Mouse (Mus musculus): ENCODE measurements around the gene Hbb-bh1. TPM values are rescaled to one million over a fixed set of nuclear protein-coding genes. Genes with fewer than 3 reads are reported as not detected.
"Not testable (repeated sequence)": the region's sequence is repeated elsewhere in the genome, so short reads cannot be mapped to it uniquely, and the experiment has no call there.

Gene Hbb-bh1
- polyA plus RNA-seq, 1 experiment from 2014 or later, result 2.2 TPM

DNA sequence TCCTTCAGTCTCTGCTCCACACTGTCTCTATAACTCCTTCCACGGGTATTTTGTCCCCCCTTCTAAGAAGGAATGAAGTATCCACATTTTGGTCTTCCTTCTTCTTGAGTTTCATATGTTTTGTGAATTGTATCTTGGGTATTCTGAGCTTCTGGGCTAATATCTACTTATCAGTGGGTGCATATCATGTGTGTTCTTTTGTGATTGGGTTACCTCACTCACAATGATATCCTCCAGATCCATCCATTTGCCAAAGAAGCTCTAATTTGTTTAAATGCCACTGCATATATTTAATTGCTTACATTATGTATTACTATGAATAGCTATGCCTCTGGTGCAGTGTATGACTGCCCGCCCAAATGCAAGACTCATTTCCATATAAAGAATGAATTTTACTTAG, 34.8 kb downstream of the Hbb-bh1 start:
- not testable (repeated sequence) for H3K9ac ChIP-seq (ENCODE audit: low read length); ATAC-seq (ENCODE audit: low read depth); H3K27me3 ChIP-seq (ENCODE audit: control insufficient read depth, insufficient read depth, low read depth, low read length); H3K4me1 ChIP-seq (replicated peaks; ENCODE audit: control insufficient read depth, insufficient read depth, low read length); H3K36me3 ChIP-seq (ENCODE audit: control insufficient read depth, insufficient read depth, low read length); H3K4me2 ChIP-seq (ENCODE audit: low read depth, low read length); H3K4me3 ChIP-seq (ENCODE audit: low read length); H3K9me3 ChIP-seq (ENCODE audit: control insufficient read depth, low read length); H3K27ac ChIP-seq (ENCODE audit: low read length)
- 44% methylated on average over 2 of the region's 2 CpGs for WGBS

DNA sequence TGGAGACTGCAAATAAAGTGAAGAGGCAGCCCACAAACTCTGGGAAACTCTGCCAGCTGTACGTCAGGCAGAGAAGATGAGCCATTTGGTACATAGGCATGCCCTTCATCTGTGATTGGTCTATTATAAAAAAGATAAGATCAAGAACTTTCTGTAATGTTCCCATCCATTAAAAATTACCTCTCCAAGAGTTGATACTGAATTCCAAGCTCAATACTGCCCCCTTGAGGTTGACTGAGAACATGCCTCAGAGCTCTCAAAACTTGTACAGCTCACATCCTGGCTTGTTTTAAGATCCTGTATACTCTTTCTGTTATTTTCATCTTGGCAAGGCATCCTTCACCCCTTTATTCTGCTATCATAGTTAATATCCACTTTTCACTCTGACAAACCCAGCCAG, 36.1 kb downstream of the Hbb-bh1 start:
- Histone ChIP-seq H3K4me1 (replicated peaks; ENCODE audit: control insufficient read depth, insufficient read depth, low read length) (no peaks in the 10 kb centered on the region), H3K27ac (ENCODE audit: low read length) (no peak overlapping the region), H3K36me3 (ENCODE audit: control insufficient read depth, insufficient read depth, low read length) (no peaks in the 10 kb centered on the region), H3K9ac (ENCODE audit: low read length) (no peak overlapping the region), H3K9me3 (ENCODE audit: control insufficient read depth, low read length) (no peaks in the 10 kb centered on the region), H3K27me3 (ENCODE audit: control insufficient read depth, insufficient read depth, low read depth, low read length) (no peaks in the 10 kb centered on the region), H3K4me3 (ENCODE audit: low read length) (no peak overlapping the region), H3K4me2 (ENCODE audit: low read depth, low read length) (no peak overlapping the region)
- WGBS, result 50% methylated on average over 1 of the region's 1 CpGs
- ATAC-seq (ENCODE audit: low read depth), result no peak

DNA sequence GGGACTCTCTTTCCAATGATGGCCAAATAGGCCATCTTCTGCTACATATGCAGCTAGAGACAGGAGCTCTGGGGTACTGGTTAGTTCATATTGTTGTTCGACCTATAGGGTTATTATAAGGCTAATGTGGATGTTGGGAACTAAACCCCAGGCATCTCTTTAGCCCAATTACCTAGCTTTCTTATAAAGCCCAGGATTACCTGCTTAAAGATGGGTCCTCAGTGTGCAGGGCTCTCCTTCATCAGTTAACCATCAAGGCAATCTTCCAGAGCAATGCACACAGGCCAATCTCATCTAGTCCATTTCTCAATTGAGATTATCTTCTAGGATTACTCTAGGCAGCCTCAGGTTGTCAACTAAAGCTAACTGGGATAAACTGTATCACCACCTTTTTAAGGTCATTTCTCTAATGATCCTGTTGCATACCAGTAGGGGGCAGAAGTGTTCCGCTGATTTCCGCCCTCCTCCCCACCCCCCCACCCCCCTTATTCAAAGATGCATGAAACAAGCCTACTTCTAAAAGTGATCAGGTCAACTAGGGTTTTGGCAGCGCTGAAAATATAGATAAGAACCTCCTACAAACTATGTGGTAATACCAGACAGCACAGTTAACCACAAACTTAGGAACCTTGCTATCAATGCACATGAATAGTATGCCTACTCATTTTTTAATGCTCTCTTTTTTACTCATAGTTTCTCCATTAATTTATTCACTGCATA, 50.1 kb downstream of the Hbb-bh1 start:
- H3K9ac ChIP-seq (ENCODE audit: low read length), result no peak overlapping the region
- no peak overlapping the region for H3K4me3 ChIP-seq (ENCODE audit: low read length)
- H3K4me2 ChIP-seq (ENCODE audit: low read depth, low read length), result no peak overlapping the region
- ATAC-seq (ENCODE audit: low read depth), result no peak
- no peak overlapping the region for H3K27ac ChIP-seq (ENCODE audit: low read length)
- H3K27me3 ChIP-seq (ENCODE audit: control insufficient read depth, insufficient read depth, low read depth, low read length), result no peaks in the 10 kb centered on the region
- H3K36me3 ChIP-seq (ENCODE audit: control insufficient read depth, insufficient read depth, low read length), result no peaks in the 10 kb centered on the region
- H3K9me3 ChIP-seq (ENCODE audit: control insufficient read depth, low read length), result peaks cover 2% of the 10 kb centered on the region; the same call in 1 of the 2 replicates
- 24% methylated on average over 4 of the region's 4 CpGs for WGBS
- no peaks in the 10 kb centered on the region for H3K4me1 ChIP-seq (replicated peaks; ENCODE audit: control insufficient read depth, insufficient read depth, low read length)

DNA sequence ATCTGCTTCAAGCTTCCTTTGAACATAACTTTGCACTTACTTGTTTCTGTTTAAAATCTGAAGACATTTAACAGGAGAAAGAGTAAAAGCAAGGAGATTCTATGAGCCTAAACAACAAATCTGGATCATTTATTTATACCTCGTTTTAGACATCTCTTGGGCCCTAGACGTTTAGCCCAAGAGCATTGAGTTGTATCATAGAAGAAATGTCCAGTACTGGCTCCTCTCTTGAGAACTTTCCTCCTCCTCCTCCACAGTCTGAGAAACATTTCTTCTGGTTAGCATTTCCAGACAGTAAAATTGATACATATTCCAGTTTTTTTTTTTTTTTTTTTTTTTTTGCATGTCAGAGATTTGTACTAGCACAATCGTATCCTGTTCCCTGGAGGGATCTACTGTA, 51.2 kb downstream of the Hbb-bh1 start, which contains the start of gene Olfr67:
Olfr67 (minus strand) TSS at position 101 of the 400 bp plus-strand sequence.
- Histone ChIP-seq H3K27ac (ENCODE audit: low read length) (no peak within 1 kb of the TSS), H3K4me3 (ENCODE audit: low read length) (no peak within 1 kb of the TSS), H3K4me2 (ENCODE audit: low read depth, low read length) (no peak within 1 kb of the TSS), H3K9me3 (ENCODE audit: control insufficient read depth, low read length) (peaks cover 2% of the 10 kb centered on the region; the same call in 1 of the 2 replicates), H3K9ac (ENCODE audit: low read length) (no peak within 1 kb of the TSS), H3K27me3 (ENCODE audit: control insufficient read depth, insufficient read depth, low read depth, low read length) (no peaks in the 10 kb centered on the region), H3K4me1 (replicated peaks; ENCODE audit: control insufficient read depth, insufficient read depth, low read length) (no peaks in the 10 kb centered on the region), H3K36me3 (ENCODE audit: control insufficient read depth, insufficient read depth, low read length) (no peaks in the 10 kb centered on the region)
- WGBS, result 65% methylated on average over 3 of the region's 3 CpGs
- ATAC-seq (ENCODE audit: low read depth), result no peak

Other genes with a start within 250 kb of the Hbb-bh1 start
- not detected in 2 replicates for gene Olfr619, start 242.6 kb downstream of the Hbb-bh1 start, polyA plus RNA-seq (2015; fragmentation: Nextera tagmentation; extraction: Ambion mirVana)
- gene Olfr620, start 230.6 kb downstream of the Hbb-bh1 start, polyA plus RNA-seq (2015; fragmentation: Nextera tagmentation; extraction: Ambion mirVana), result not detected in 2 replicates
- gene Olfr622, start 200.5 kb downstream of the Hbb-bh1 start, polyA plus RNA-seq (2015; fragmentation: Nextera tagmentation; extraction: Ambion mirVana), result not detected in 2 replicates
- gene Olfr623, start 179.5 kb downstream of the Hbb-bh1 start, polyA plus RNA-seq (2015; fragmentation: Nextera tagmentation; extraction: Ambion mirVana), result not detected in 2 replicates
- 0.05 TPM in 1 of 2 replicates, not detected in the other for gene Olfr624, start 172.0 kb downstream of the Hbb-bh1 start, polyA plus RNA-seq (2015; fragmentation: Nextera tagmentation; extraction: Ambion mirVana)
- gene Olfr625-ps1, start 160.4 kb downstream of the Hbb-bh1 start, polyA plus RNA-seq (2015; fragmentation: Nextera tagmentation; extraction: Ambion mirVana), result not detected in 2 replicates
- gene Olfr243, start 128.5 kb downstream of the Hbb-bh1 start, polyA plus RNA-seq (2015; fragmentation: Nextera tagmentation; extraction: Ambion mirVana), result not detected in 2 replicates
- not detected in 2 replicates for gene Olfr628, start 112.8 kb downstream of the Hbb-bh1 start, polyA plus RNA-seq (2015; fragmentation: Nextera tagmentation; extraction: Ambion mirVana)
- not detected in 2 replicates for gene Olfr629, start 98.2 kb downstream of the Hbb-bh1 start, polyA plus RNA-seq (2015; fragmentation: Nextera tagmentation; extraction: Ambion mirVana)
- gene Olfr630, start 85.8 kb downstream of the Hbb-bh1 start, polyA plus RNA-seq (2015; fragmentation: Nextera tagmentation; extraction: Ambion mirVana), result not detected in 2 replicates
- gene Olfr69, start 71.6 kb downstream of the Hbb-bh1 start, polyA plus RNA-seq (2015; fragmentation: Nextera tagmentation; extraction: Ambion mirVana), result not detected in 2 replicates
- gene Olfr68, start 63.5 kb downstream of the Hbb-bh1 start, polyA plus RNA-seq (2015; fragmentation: Nextera tagmentation; extraction: Ambion mirVana), result not detected in 2 replicates
- not detected in 2 replicates for gene Olfr67, start 51.3 kb downstream of the Hbb-bh1 start, polyA plus RNA-seq (2015; fragmentation: Nextera tagmentation; extraction: Ambion mirVana)
- 4,593 and 5,475 TPM in 2 replicates for gene Hbb-bt, start 29.2 kb downstream of the Hbb-bh1 start, polyA plus RNA-seq (2015; fragmentation: Nextera tagmentation; extraction: Ambion mirVana)
- gene Hbb-bs, start 15.1 kb downstream of the Hbb-bh1 start, polyA plus RNA-seq (2015; fragmentation: Nextera tagmentation; extraction: Ambion mirVana), result 15,216 and 18,375 TPM in 2 replicates
- gene Hbb-bh2, start 2.6 kb downstream of the Hbb-bh1 start, polyA plus RNA-seq (2015; fragmentation: Nextera tagmentation; extraction: Ambion mirVana), result not detected in 2 replicates
- gene Hbb-y, start 10.1 kb upstream of the Hbb-bh1 start, polyA plus RNA-seq (2015; fragmentation: Nextera tagmentation; extraction: Ambion mirVana), result 176 and 183 TPM in 2 replicates
- gene Olfr66, start 43.1 kb upstream of the Hbb-bh1 start, polyA plus RNA-seq (2015; fragmentation: Nextera tagmentation; extraction: Ambion mirVana), result not detected in 2 replicates
- not detected in 2 replicates for gene Olfr64, start 51.3 kb upstream of the Hbb-bh1 start, polyA plus RNA-seq (2015; fragmentation: Nextera tagmentation; extraction: Ambion mirVana)
- not detected in 2 replicates for gene Olfr65, start 60.3 kb upstream of the Hbb-bh1 start, polyA plus RNA-seq (2015; fragmentation: Nextera tagmentation; extraction: Ambion mirVana)
- gene Olfr631, start 85.7 kb upstream of the Hbb-bh1 start, polyA plus RNA-seq (2015; fragmentation: Nextera tagmentation; extraction: Ambion mirVana), result not detected in 2 replicates
- gene Olfr632, start 91.2 kb upstream of the Hbb-bh1 start, polyA plus RNA-seq (2015; fragmentation: Nextera tagmentation; extraction: Ambion mirVana), result not detected in 2 replicates
- gene Olfr633, start 101.3 kb upstream of the Hbb-bh1 start, polyA plus RNA-seq (2015; fragmentation: Nextera tagmentation; extraction: Ambion mirVana), result not detected in 2 replicates
- not detected in 2 replicates for gene Olfr635, start 128.0 kb upstream of the Hbb-bh1 start, polyA plus RNA-seq (2015; fragmentation: Nextera tagmentation; extraction: Ambion mirVana)
- gene Olfr638, start 155.6 kb upstream of the Hbb-bh1 start, polyA plus RNA-seq (2015; fragmentation: Nextera tagmentation; extraction: Ambion mirVana), result not detected in 2 replicates
- not detected in 2 replicates for gene Olfr639, start 174.1 kb upstream of the Hbb-bh1 start, polyA plus RNA-seq (2015; fragmentation: Nextera tagmentation; extraction: Ambion mirVana)
- not detected in 2 replicates for gene Olfr640, start 182.4 kb upstream of the Hbb-bh1 start, polyA plus RNA-seq (2015; fragmentation: Nextera tagmentation; extraction: Ambion mirVana)
- not detected in 2 replicates for gene Olfr641, start 192.3 kb upstream of the Hbb-bh1 start, polyA plus RNA-seq (2015; fragmentation: Nextera tagmentation; extraction: Ambion mirVana)
- gene Olfr642, start 209.5 kb upstream of the Hbb-bh1 start, polyA plus RNA-seq (2015; fragmentation: Nextera tagmentation; extraction: Ambion mirVana), result not detected in 2 replicates
- gene 4930516K23Rik, start 218.3 kb upstream of the Hbb-bh1 start, polyA plus RNA-seq (2015; fragmentation: Nextera tagmentation; extraction: Ambion mirVana), result not detected in 2 replicates
- not detected in 2 replicates for gene Olfr644, start 228.7 kb upstream of the Hbb-bh1 start, polyA plus RNA-seq (2015; fragmentation: Nextera tagmentation; extraction: Ambion mirVana)
- not detected in 2 replicates for gene Olfr645, start 242.3 kb upstream of the Hbb-bh1 start, polyA plus RNA-seq (2015; fragmentation: Nextera tagmentation; extraction: Ambion mirVana)